Mouse (Mus musculus): ENCODE measurements at regions not wholly inside any gene's neighbourhood (a gene's known extent, or its start where the extent isn't known, plus 50 kb on each side); places are given as distances from the start of the nearest gene placed in this dataset.
"Not testable (repeated sequence)": the region's sequence is repeated elsewhere in the genome, so short reads cannot be mapped to it uniquely, and the experiment has no call there.

DNA sequence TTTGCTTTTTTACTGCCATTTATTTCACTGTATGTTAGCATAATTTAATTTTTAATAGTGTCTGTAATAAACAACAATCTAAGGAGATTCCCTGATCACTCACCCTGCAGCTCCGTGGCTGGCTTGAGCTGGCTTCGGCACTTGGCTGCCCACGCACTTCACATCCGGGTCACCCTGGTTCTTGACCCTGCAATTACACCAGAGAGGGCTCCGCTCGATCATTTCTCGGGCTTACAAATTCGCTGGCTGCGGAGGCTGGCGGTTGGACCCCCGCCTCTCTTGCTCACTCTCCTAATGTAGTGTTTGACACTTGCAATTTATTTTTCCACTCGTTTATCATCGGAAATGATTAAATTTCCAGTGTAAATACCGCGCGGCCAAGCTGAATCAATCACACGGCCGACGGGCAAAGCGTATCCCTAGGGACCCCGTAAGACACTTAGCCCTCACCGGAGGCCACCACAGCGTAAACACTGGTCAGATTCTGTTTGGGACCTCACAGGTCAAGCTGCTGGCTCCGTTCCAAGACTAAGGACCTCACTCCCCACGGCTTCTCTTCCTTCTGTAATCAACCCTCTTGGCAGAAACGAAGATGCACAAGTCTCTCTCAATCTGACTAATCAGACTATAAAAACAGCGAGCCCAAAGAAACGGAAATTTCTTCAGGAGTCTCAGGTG, 229.7 kb downstream of the Matn1 start:
- Histone ChIP-seq H3K36me3 (ENCODE audit: control insufficient read depth, insufficient read depth, low read length) (no peaks in the 10 kb centered on the region), H3K4me1 (ENCODE audit: control insufficient read depth, insufficient read depth, low read length) (peaks cover 5% of the 10 kb centered on the region), H3K27me3 (ENCODE audit: control insufficient read depth, insufficient read depth, low read length) (no peaks in the 10 kb centered on the region), H3K4me3 (ENCODE audit: control insufficient read depth, low read depth, low read length) (peak overlapping the region; percentile 40), H3K27ac (ENCODE audit: control insufficient read depth, insufficient read depth, low read depth, low read length) (no peak overlapping the region)
- no peak for TF ChIP-seq CTCF (IDR thresholded peaks at IDR 0.05; ENCODE audit: control insufficient read depth, insufficient read depth, insufficient replicate concordance, low read depth, low read length)
- no peak for TF ChIP-seq POLR2A (IDR thresholded peaks at IDR 0.05; ENCODE audit: control insufficient read depth, low read depth, low read length)

- TF ChIP-seq POLR2A (IDR thresholded peaks at IDR 0.05; ENCODE audit: control insufficient read depth, low read depth, low read length): no peak
- no peak for TF ChIP-seq CTCF (IDR thresholded peaks at IDR 0.05; ENCODE audit: control insufficient read depth, insufficient read depth, insufficient replicate concordance, low read depth, low read length)
- Histone ChIP-seq H3K27me3 (ENCODE audit: control insufficient read depth, insufficient read depth, low read length) (no peaks in the 10 kb centered on the region), H3K4me1 (ENCODE audit: control insufficient read depth, insufficient read depth, low read length) (peaks cover 5% of the 10 kb centered on the region), H3K27ac (ENCODE audit: control insufficient read depth, insufficient read depth, low read depth, low read length) (no peak overlapping the region), H3K4me3 (ENCODE audit: control insufficient read depth, low read depth, low read length) (no peak overlapping the region), H3K36me3 (ENCODE audit: control insufficient read depth, insufficient read depth, low read length) (no peaks in the 10 kb centered on the region)
Measured at GRCm38 (mm10) chr4:131176701-131177100, 232.5 kb downstream of the Matn1 start.

GRCm38 (mm10) chr4:131177889-131178288, 233.7 kb downstream of the Matn1 start:
- no peaks in the 10 kb centered on the region for H3K36me3 ChIP-seq (ENCODE audit: control insufficient read depth, insufficient read depth, low read length)
- TF ChIP-seq POLR2A (IDR thresholded peaks at IDR 0.05; ENCODE audit: control insufficient read depth, low read depth, low read length): no peak
- no peak for TF ChIP-seq CTCF (IDR thresholded peaks at IDR 0.05; ENCODE audit: control insufficient read depth, insufficient read depth, insufficient replicate concordance, low read depth, low read length)
- no peaks in the 10 kb centered on the region for H3K27me3 ChIP-seq (ENCODE audit: control insufficient read depth, insufficient read depth, low read length)
- H3K4me3 ChIP-seq (ENCODE audit: control insufficient read depth, low read depth, low read length): no peak overlapping the region
- H3K27ac ChIP-seq (ENCODE audit: control insufficient read depth, insufficient read depth, low read depth, low read length): no peak overlapping the region
- peaks cover 5% of the 10 kb centered on the region for H3K4me1 ChIP-seq (ENCODE audit: control insufficient read depth, insufficient read depth, low read length)

- H3K36me3 ChIP-seq (ENCODE audit: control insufficient read depth, insufficient read depth, low read length); H3K4me3 ChIP-seq (ENCODE audit: control insufficient read depth, low read depth, low read length); H3K27me3 ChIP-seq (ENCODE audit: control insufficient read depth, insufficient read depth, low read length); H3K4me1 ChIP-seq (ENCODE audit: control insufficient read depth, insufficient read depth, low read length); H3K27ac ChIP-seq (ENCODE audit: control insufficient read depth, insufficient read depth, low read depth, low read length): not testable (repeated sequence)
Measured at GRCm38 (mm10) chr4:131178642-131179041, 234.5 kb downstream of the Matn1 start.

DNA sequence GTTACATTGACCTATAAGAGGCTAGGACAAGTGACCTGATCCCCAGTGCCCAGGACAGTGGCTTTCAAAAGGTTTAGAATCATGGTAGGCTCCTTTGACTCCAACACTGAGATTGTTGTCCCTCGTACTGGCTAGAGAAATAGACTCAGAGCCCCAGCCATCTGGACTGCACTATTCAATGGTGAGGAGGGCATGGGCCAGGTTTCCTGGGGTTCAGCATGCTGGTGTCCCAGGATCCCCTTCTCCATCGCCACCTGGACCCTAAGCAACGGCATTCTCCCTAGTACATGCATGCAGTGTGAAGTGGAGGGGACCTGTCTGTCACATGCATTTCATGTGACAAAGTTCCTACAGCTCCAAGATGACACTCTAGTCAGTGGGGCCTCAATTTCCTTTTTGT, 243.9 kb downstream of the Matn1 start:
- Histone ChIP-seq H3K27ac (ENCODE audit: control insufficient read depth, insufficient read depth, low read depth, low read length) (no peak overlapping the region), H3K4me3 (ENCODE audit: control insufficient read depth, low read depth, low read length) (no peak overlapping the region), H3K27me3 (ENCODE audit: control insufficient read depth, insufficient read depth, low read length) (no peaks in the 10 kb centered on the region), H3K4me1 (ENCODE audit: control insufficient read depth, insufficient read depth, low read length) (no peaks in the 10 kb centered on the region), H3K36me3 (ENCODE audit: control insufficient read depth, insufficient read depth, low read length) (no peaks in the 10 kb centered on the region)
- TF ChIP-seq POLR2A (IDR thresholded peaks at IDR 0.05; ENCODE audit: control insufficient read depth, low read depth, low read length) (no peak), CTCF (IDR thresholded peaks at IDR 0.05; ENCODE audit: control insufficient read depth, insufficient read depth, insufficient replicate concordance, low read depth, low read length) (no peak)

DNA sequence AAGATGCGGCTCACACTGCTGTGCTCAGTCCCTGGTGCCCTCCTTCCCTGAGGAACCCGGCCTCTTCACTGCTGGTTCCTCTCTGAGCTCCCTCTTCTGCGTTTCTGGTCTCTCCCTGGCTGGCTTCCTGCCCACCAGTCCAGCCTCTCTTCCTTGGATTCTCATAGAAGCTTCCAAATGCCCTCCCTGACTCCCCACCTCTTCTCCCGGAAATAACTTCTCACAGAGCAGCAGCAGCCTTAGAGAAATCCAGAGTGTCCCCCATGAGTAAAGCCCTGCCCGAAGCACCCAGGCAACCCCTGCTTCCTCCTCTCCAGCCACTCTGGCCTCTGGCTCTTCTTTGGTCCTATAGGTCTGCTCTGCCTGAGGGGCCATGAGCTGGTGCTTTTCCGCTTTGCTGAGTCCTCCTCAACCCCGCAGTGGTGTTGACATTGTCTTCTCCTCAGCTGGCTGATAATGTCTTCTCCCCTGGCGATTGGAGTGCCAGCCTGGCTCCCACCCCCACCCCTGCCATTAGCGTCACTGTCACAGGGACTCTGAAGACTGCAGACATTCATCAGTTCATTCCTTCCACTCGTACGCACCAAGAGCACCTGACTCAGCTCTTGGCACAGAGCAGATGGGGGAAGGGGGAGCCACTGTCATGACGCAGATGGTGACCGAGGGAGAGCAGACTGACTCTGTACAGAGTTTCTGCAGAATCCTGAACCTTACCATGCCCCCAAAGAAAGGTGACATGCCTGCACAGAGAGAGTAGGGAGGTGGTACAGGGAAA, 247.1 kb downstream of the Matn1 start:
- no peak for TF ChIP-seq POLR2A (IDR thresholded peaks at IDR 0.05; ENCODE audit: control insufficient read depth, low read depth, low read length)
- TF ChIP-seq CTCF (IDR thresholded peaks at IDR 0.05; ENCODE audit: control insufficient read depth, insufficient read depth, insufficient replicate concordance, low read depth, low read length): no peak
- no peaks in the 10 kb centered on the region for H3K27me3 ChIP-seq (ENCODE audit: control insufficient read depth, insufficient read depth, low read length)
- no peak overlapping the region for H3K27ac ChIP-seq (ENCODE audit: control insufficient read depth, insufficient read depth, low read depth, low read length)

GRCm38 (mm10) chr4:131193900-131194419, 249.8 kb downstream of the Matn1 start:
- H3K27ac ChIP-seq (ENCODE audit: control insufficient read depth, insufficient read depth, low read depth, low read length): no peak overlapping the region
- H3K4me1 ChIP-seq (ENCODE audit: control insufficient read depth, insufficient read depth, low read length): no peaks in the 10 kb centered on the region
- TF ChIP-seq POLR2A (IDR thresholded peaks at IDR 0.05; ENCODE audit: control insufficient read depth, low read depth, low read length) (no peak), CTCF (IDR thresholded peaks at IDR 0.05; ENCODE audit: control insufficient read depth, insufficient read depth, insufficient replicate concordance, low read depth, low read length) (no peak)

More for the DNA sequence above, 247.1 kb downstream of the Matn1 start:
- H3K4me3 ChIP-seq (ENCODE audit: control insufficient read depth, low read depth, low read length): no peak overlapping the region
- no peaks in the 10 kb centered on the region for H3K36me3 ChIP-seq (ENCODE audit: control insufficient read depth, insufficient read depth, low read length)
- H3K4me1 ChIP-seq (ENCODE audit: control insufficient read depth, insufficient read depth, low read length): no peaks in the 10 kb centered on the region

More at GRCm38 (mm10) chr4:131193900-131194419, 249.8 kb downstream of the Matn1 start:
- Histone ChIP-seq H3K27me3 (ENCODE audit: control insufficient read depth, insufficient read depth, low read length) (no peaks in the 10 kb centered on the region), H3K4me3 (ENCODE audit: control insufficient read depth, low read depth, low read length) (no peak overlapping the region), H3K36me3 (ENCODE audit: control insufficient read depth, insufficient read depth, low read length) (no peaks in the 10 kb centered on the region)

Data from testis, adult 2 months (tissue).